In the genomic region with DNA sequence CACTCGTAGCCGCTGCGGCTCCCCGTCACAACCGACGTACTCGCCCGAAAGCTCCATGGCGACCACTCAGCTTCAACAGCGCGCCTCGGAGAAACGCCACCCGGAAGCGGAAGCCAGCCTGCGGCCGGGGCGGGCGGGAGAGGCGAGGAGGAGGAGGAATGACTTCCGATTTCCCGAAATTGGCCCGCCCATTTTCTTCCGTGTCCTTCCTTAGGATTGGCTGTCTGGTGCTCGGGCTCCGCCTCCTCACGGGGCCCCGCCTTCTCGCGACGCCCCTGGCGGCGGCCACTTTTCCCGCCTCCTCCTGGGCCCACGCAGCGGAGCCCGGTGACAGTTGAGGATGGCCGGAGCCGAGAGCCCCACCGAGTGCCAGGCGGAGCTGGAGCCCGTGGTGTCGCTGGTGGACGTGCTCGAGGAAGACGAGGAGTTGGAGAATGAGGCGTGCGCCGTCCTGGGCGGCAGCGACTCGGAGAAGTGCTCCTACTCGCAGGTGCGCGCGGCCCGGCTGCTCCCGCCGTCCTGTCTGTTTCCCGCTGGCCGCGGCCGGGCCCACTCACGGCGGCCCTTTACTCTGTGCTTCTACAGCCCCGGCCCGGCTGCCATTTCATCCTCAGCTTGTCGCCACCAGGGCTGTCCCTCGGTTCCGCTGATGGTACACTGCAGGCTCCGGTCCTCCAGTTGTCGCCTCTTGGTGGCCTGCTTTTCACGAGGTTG, we compare ENCODE assay signal across 7 mouse cellular contexts. TPM values are rescaled to one million over a fixed set of nuclear protein-coding genes. Genes with fewer than 3 reads are reported as not detected.
A peak's percentile ranks its signal among the peaks of the same experiment; 100 is the strongest.
DNase-seq lines count a peak whose midpoint lies in the region; ATAC-seq lines count a peak whose summit lies in the region.

A gene (minus strand): TSS at position 77 of the 714 bp plus-strand sequence.
A gene (minus strand): TSS at position 115 of the 714 bp plus-strand sequence.
A gene (plus strand): TSS at position 279 of the 714 bp plus-strand sequence.

- under 1% methylated on average over 73 of the region's 73 CpGs for WGBS in embryonic facial prominence, embryonic 11.5 days
- WGBS in limb, embryonic 10.5 days: under 1% methylated on average over 73 of the region's 73 CpGs
- WGBS in midbrain, embryonic 13.5 days: under 1% methylated on average over 72 of the region's 73 CpGs

- H3K4me3 ChIP-seq in embryonic facial prominence, embryonic 11.5 days (ENCODE audit: low read depth, low read length): peak within 1 kb of the TSS; percentile 77
- peak within 1 kb of the TSS; percentile 92 for H3K4me3 ChIP-seq in limb, embryonic 10.5 days
- H3K4me3 ChIP-seq in midbrain, embryonic 13.5 days (replicated peaks): peak within 1 kb of the TSS; percentile 70

- H3K27ac ChIP-seq in embryonic facial prominence, embryonic 11.5 days (replicated peaks; ENCODE audit: low read depth, low read length): peak within 1 kb of the TSS; percentile 75
- peak within 1 kb of the TSS; percentile 93 for H3K27ac ChIP-seq in limb, embryonic 10.5 days
- H3K27ac ChIP-seq in midbrain, embryonic 13.5 days: peak within 1 kb of the TSS; percentile 90

- H3K4me1 ChIP-seq in embryonic facial prominence, embryonic 11.5 days (ENCODE audit: control insufficient read depth, insufficient read depth, low read length): peaks cover 5% of the 10 kb centered on the region; the same call in 1 of the 2 replicates
- peaks cover 21% of the 10 kb centered on the region for H3K4me1 ChIP-seq in limb, embryonic 10.5 days
- peaks cover 35% of the 10 kb centered on the region for H3K4me1 ChIP-seq in midbrain, embryonic 13.5 days (replicated peaks)

- ATAC-seq in embryonic facial prominence, embryonic 11.5 days (replicated peaks; ENCODE audit: insufficient number of reproducible peaks, low FRiP score, low TSS enrichment, low read depth): peak; percentile 95
- ATAC-seq in granulocyte monocyte progenitor cell, adult 5-6 weeks (replicated peaks; ENCODE audit: poor library complexity, severe bottlenecking): peak; percentile 93
- peak; percentile 96 for ATAC-seq in midbrain, embryonic 13.5 days

- peak; percentile 98 for DNase-seq in adrenal gland, postnatal 14 days
- DNase-seq in embryonic facial prominence, embryonic 11.5 days (ENCODE audit: low spot score): peak; percentile 99
- peak; percentile 96 for DNase-seq in kidney, adult 11 months
- DNase-seq in limb, embryonic 10.5 days (ENCODE audit: low spot score): peak; percentile 98
- DNase-seq in spleen, adult 12 weeks (ENCODE audit: low spot score): peak; percentile 93

- no peaks in the 10 kb centered on the region for H3K36me3 ChIP-seq in embryonic facial prominence, embryonic 11.5 days (replicated peaks; ENCODE audit: control insufficient read depth, insufficient read depth, low read depth, low read length)
- peaks cover 40% of the 10 kb centered on the region for H3K36me3 ChIP-seq in limb, embryonic 10.5 days
- peaks cover 7% of the 10 kb centered on the region for H3K36me3 ChIP-seq in midbrain, embryonic 13.5 days

- H3K27me3 ChIP-seq in embryonic facial prominence, embryonic 11.5 days (ENCODE audit: control insufficient read depth, insufficient read depth, low read length): no peaks in the 10 kb centered on the region
- H3K27me3 ChIP-seq in limb, embryonic 10.5 days (ENCODE audit: low read depth, poor library complexity, severe bottlenecking): no peaks in the 10 kb centered on the region
- no peaks in the 10 kb centered on the region for H3K27me3 ChIP-seq in midbrain, embryonic 13.5 days

- H3K4me2 ChIP-seq in embryonic facial prominence, embryonic 11.5 days (ENCODE audit: low read depth, low read length): peak within 1 kb of the TSS; percentile 72
- peak within 1 kb of the TSS; percentile 80 for H3K4me2 ChIP-seq in midbrain, embryonic 13.5 days (replicated peaks)

- no peaks in the 10 kb centered on the region for H3K9me3 ChIP-seq in embryonic facial prominence, embryonic 11.5 days (replicated peaks; ENCODE audit: control insufficient read depth, low read length)
- H3K9me3 ChIP-seq in limb, embryonic 10.5 days (replicated peaks): no peaks in the 10 kb centered on the region
- H3K9me3 ChIP-seq in midbrain, embryonic 13.5 days: no peaks in the 10 kb centered on the region

- peak within 1 kb of the TSS; percentile 77 for H3K9ac ChIP-seq in embryonic facial prominence, embryonic 11.5 days (replicated peaks; ENCODE audit: low read length)
- peak within 1 kb of the TSS; percentile 79 for H3K9ac ChIP-seq in midbrain, embryonic 13.5 days (replicated peaks)

RNA-seq across cellular contexts. Expression of the first gene that starts in this region (rescaled TPM):
- not detected in 2 replicates for total RNA-seq in adrenal gland, postnatal 14 days (2021)
- polyA plus RNA-seq in embryonic facial prominence, embryonic 11.5 days (2014; fragmentation: Nextera tagmentation; extraction: Ambion mirVana): not detected in 2 replicates
- not detected in 2 replicates for total RNA-seq in granulocyte monocyte progenitor cell, adult 5-6 weeks (2014; fragmentation: Nextera tagmentation)
- not detected in 2 replicates for total RNA-seq in granulocyte monocyte progenitor cell, adult 5-6 weeks (2017)
- not detected in 2 replicates for polyA plus RNA-seq in limb, embryonic 10.5 days (2016; fragmentation: Nextera tagmentation; extraction: Ambion mirVana)
- polyA plus RNA-seq in midbrain, embryonic 13.5 days (2015; fragmentation: Nextera tagmentation; extraction: Ambion mirVana): not detected in 2 replicates

RNA-seq across cellular contexts. Expression of the second gene that starts in this region (rescaled TPM):
- total RNA-seq in adrenal gland, postnatal 14 days (2021): 15.6 and 16.9 TPM in 2 replicates
- polyA plus RNA-seq in embryonic facial prominence, embryonic 11.5 days (2014; fragmentation: Nextera tagmentation; extraction: Ambion mirVana): 34.7 and 38.3 TPM in 2 replicates
- 16.5 and 19.2 TPM in 2 replicates for total RNA-seq in granulocyte monocyte progenitor cell, adult 5-6 weeks (2014; fragmentation: Nextera tagmentation)
- 12.9 and 22.2 TPM in 2 replicates for total RNA-seq in granulocyte monocyte progenitor cell, adult 5-6 weeks (2017)
- 46.1 and 52.2 TPM in 2 replicates for polyA plus RNA-seq in limb, embryonic 10.5 days (2016; fragmentation: Nextera tagmentation; extraction: Ambion mirVana)
- 55.0 and 57.9 TPM in 2 replicates for polyA plus RNA-seq in midbrain, embryonic 13.5 days (2015; fragmentation: Nextera tagmentation; extraction: Ambion mirVana)

RNA-seq across cellular contexts. Expression of the third gene that starts in this region (rescaled TPM):
- 32.4 and 36.4 TPM in 2 replicates for total RNA-seq in adrenal gland, postnatal 14 days (2021)
- 61.7 and 68.1 TPM in 2 replicates for polyA plus RNA-seq in embryonic facial prominence, embryonic 11.5 days (2014; fragmentation: Nextera tagmentation; extraction: Ambion mirVana)
- total RNA-seq in granulocyte monocyte progenitor cell, adult 5-6 weeks (2014; fragmentation: Nextera tagmentation): 35.6 and 43.9 TPM in 2 replicates
- total RNA-seq in granulocyte monocyte progenitor cell, adult 5-6 weeks (2017): 48.8 and 58.8 TPM in 2 replicates
- polyA plus RNA-seq in limb, embryonic 10.5 days (2016; fragmentation: Nextera tagmentation; extraction: Ambion mirVana): 55.8 and 56.5 TPM in 2 replicates
- 39.0 and 41.7 TPM in 2 replicates for polyA plus RNA-seq in midbrain, embryonic 13.5 days (2015; fragmentation: Nextera tagmentation; extraction: Ambion mirVana)

Comparison
In these comparisons a context has a peak if more than half of its experiments do, and no peak if none do; other contexts are left out.
1. Peak in every context shown above with its lines: DNase-seq, ATAC-seq, H3K4me3 ChIP-seq and H3K27ac ChIP-seq.